Mouse (Mus musculus): ENCODE data around the gene Iqcd. TPM values are rescaled to one million over a fixed set of nuclear protein-coding genes. Genes with fewer than 3 reads are reported as not detected.

Gene Iqcd
- 1.1 TPM in 2 replicates for polyA plus RNA-seq (2014; fragmentation: Nextera tagmentation; extraction: Ambion mirVana)

- no peak within 1 kb of the TSS for H3K27ac ChIP-seq (ENCODE audit: low read depth, low read length)
- peak within 1 kb of the TSS; percentile 67 for H3K4me3 ChIP-seq (ENCODE audit: low read depth, low read length)
- ATAC-seq (replicated peaks; ENCODE audit: low FRiP score) (peak; percentile 98), DNase-seq (ENCODE audit: low spot score) (peak; percentile 99)
- no peaks in the 10 kb centered on the region for H3K27me3 ChIP-seq (ENCODE audit: control insufficient read depth, insufficient read depth, low read length)
- peak within 1 kb of the TSS; percentile 82 for H3K9ac ChIP-seq (ENCODE audit: low read length)
- H3K9me3 ChIP-seq (ENCODE audit: control insufficient read depth, low read length) = no peaks in the 10 kb centered on the region
- peak within 1 kb of the TSS; percentile 95 for H3K4me2 ChIP-seq (ENCODE audit: low read depth, low read length, severe bottlenecking)
- WGBS = under 1% methylated on average over 35 of the region's 35 CpGs
- H3K36me3 ChIP-seq (ENCODE audit: control insufficient read depth, insufficient read depth, low read length) = no peaks in the 10 kb centered on the region
- peaks cover 10% of the 10 kb centered on the region for H3K4me1 ChIP-seq (replicated peaks; ENCODE audit: control insufficient read depth, insufficient read depth, low read length)
These were observed at the start of gene Iqcd, which contains the start of gene Tpcn1 for GRCm38 (mm10) chr5:120588569-120589094. Gene Iqcd, plus strand, starts transcription at chr5:120589016. Gene Tpcn1, minus strand, starts transcription at chr5:120588673.

- no peaks in the 10 kb centered on the region for H3K36me3 ChIP-seq (ENCODE audit: control insufficient read depth, insufficient read depth, low read length)
- H3K4me2 ChIP-seq (ENCODE audit: low read depth, low read length, severe bottlenecking) = no peak overlapping the region
- DNase-seq (ENCODE audit: low spot score) (no peak), ATAC-seq (replicated peaks; ENCODE audit: low FRiP score) (no peak)
- H3K9me3 ChIP-seq (ENCODE audit: control insufficient read depth, low read length) = no peaks in the 10 kb centered on the region
- no peak overlapping the region for H3K9ac ChIP-seq (ENCODE audit: low read length)
- H3K4me3 ChIP-seq (ENCODE audit: low read depth, low read length) = no peak overlapping the region
- no peak overlapping the region for H3K27ac ChIP-seq (ENCODE audit: low read depth, low read length)
- H3K27me3 ChIP-seq (ENCODE audit: control insufficient read depth, insufficient read depth, low read length) = no peaks in the 10 kb centered on the region
- no peaks in the 10 kb centered on the region for H3K4me1 ChIP-seq (replicated peaks; ENCODE audit: control insufficient read depth, insufficient read depth, low read length)
- 78% methylated on average over 11 of the region's 11 CpGs for WGBS
These were observed 40.5 kb upstream of the Iqcd start for GRCm38 (mm10) chr5:120548236-120548850.

- H3K27me3 ChIP-seq (ENCODE audit: control insufficient read depth, insufficient read depth, low read length) = no peaks in the 10 kb centered on the region
- no peak overlapping the region for H3K27ac ChIP-seq (ENCODE audit: low read depth, low read length)
- ATAC-seq (replicated peaks; ENCODE audit: low FRiP score) (no peak), DNase-seq (ENCODE audit: low spot score) (no peak)
- H3K36me3 ChIP-seq (ENCODE audit: control insufficient read depth, insufficient read depth, low read length) = no peaks in the 10 kb centered on the region
- H3K9me3 ChIP-seq (ENCODE audit: control insufficient read depth, low read length) = no peaks in the 10 kb centered on the region
- 77% methylated on average over 5 of the region's 5 CpGs for WGBS
- H3K4me2 ChIP-seq (ENCODE audit: low read depth, low read length, severe bottlenecking) = no peak overlapping the region
- no peaks in the 10 kb centered on the region for H3K4me1 ChIP-seq (replicated peaks; ENCODE audit: control insufficient read depth, insufficient read depth, low read length)
- no peak overlapping the region for H3K9ac ChIP-seq (ENCODE audit: low read length)
- no peak overlapping the region for H3K4me3 ChIP-seq (ENCODE audit: low read depth, low read length)
These were observed 38.7 kb upstream of the Iqcd start for GRCm38 (mm10) chr5:120550137-120550536.

- Histone ChIP-seq H3K4me2 (ENCODE audit: low read depth, low read length, severe bottlenecking) (no peak overlapping the region), H3K9me3 (ENCODE audit: control insufficient read depth, low read length) (no peaks in the 10 kb centered on the region), H3K27me3 (ENCODE audit: control insufficient read depth, insufficient read depth, low read length) (no peaks in the 10 kb centered on the region), H3K9ac (ENCODE audit: low read length) (no peak overlapping the region), H3K4me3 (ENCODE audit: low read depth, low read length) (no peak overlapping the region), H3K27ac (ENCODE audit: low read depth, low read length) (no peak overlapping the region), H3K36me3 (ENCODE audit: control insufficient read depth, insufficient read depth, low read length) (no peaks in the 10 kb centered on the region; the same call in 1 of the 2 replicates), H3K4me1 (replicated peaks; ENCODE audit: control insufficient read depth, insufficient read depth, low read length) (no peaks in the 10 kb centered on the region)
- ATAC-seq (replicated peaks; ENCODE audit: low FRiP score) = no peak
- DNase-seq (ENCODE audit: low spot score) = no peak
- 95% methylated on average over 5 of the region's 5 CpGs for WGBS
These were observed 38.1 kb upstream of the Iqcd start for GRCm38 (mm10) chr5:120550673-120551072.

GRCm38 (mm10) chr5:120555871-120556270, 32.9 kb upstream of the Iqcd start:
- no peak overlapping the region for H3K9ac ChIP-seq (ENCODE audit: low read length)
- H3K27ac ChIP-seq (ENCODE audit: low read depth, low read length) = no peak overlapping the region
- H3K36me3 ChIP-seq (ENCODE audit: control insufficient read depth, insufficient read depth, low read length) = no peaks in the 10 kb centered on the region; the same call in 1 of the 2 replicates
- DNase-seq (ENCODE audit: low spot score) (no peak), ATAC-seq (replicated peaks; ENCODE audit: low FRiP score) (no peak)
- H3K4me1 ChIP-seq (replicated peaks; ENCODE audit: control insufficient read depth, insufficient read depth, low read length) = peaks cover 2% of the 10 kb centered on the region; the same call in 1 of the 2 replicates
- no peak overlapping the region for H3K4me2 ChIP-seq (ENCODE audit: low read depth, low read length, severe bottlenecking)
- H3K4me3 ChIP-seq (ENCODE audit: low read depth, low read length) = no peak overlapping the region
- no peaks in the 10 kb centered on the region for H3K9me3 ChIP-seq (ENCODE audit: control insufficient read depth, low read length)
- no peaks in the 10 kb centered on the region for H3K27me3 ChIP-seq (ENCODE audit: control insufficient read depth, insufficient read depth, low read length)
- WGBS = 91% methylated on average over 24 of the region's 24 CpGs

GRCm38 (mm10) chr5:120558041-120558440, 30.8 kb upstream of the Iqcd start:
- no peaks in the 10 kb centered on the region; the same call in 1 of the 2 replicates for H3K36me3 ChIP-seq (ENCODE audit: control insufficient read depth, insufficient read depth, low read length)
- ATAC-seq (replicated peaks; ENCODE audit: low FRiP score) (no peak), DNase-seq (ENCODE audit: low spot score) (no peak)
- H3K27me3 ChIP-seq (ENCODE audit: control insufficient read depth, insufficient read depth, low read length) = no peaks in the 10 kb centered on the region
- no peak overlapping the region for H3K27ac ChIP-seq (ENCODE audit: low read depth, low read length)
- H3K9me3 ChIP-seq (ENCODE audit: control insufficient read depth, low read length) = no peaks in the 10 kb centered on the region
- WGBS = 72% methylated on average over 8 of the region's 8 CpGs
- no peak overlapping the region for H3K4me3 ChIP-seq (ENCODE audit: low read depth, low read length)
- H3K4me2 ChIP-seq (ENCODE audit: low read depth, low read length, severe bottlenecking) = no peak overlapping the region
- H3K4me1 ChIP-seq (replicated peaks; ENCODE audit: control insufficient read depth, insufficient read depth, low read length) = peaks cover 5% of the 10 kb centered on the region; the same call in 1 of the 2 replicates
- H3K9ac ChIP-seq (ENCODE audit: low read length) = no peak overlapping the region

- no peak for ATAC-seq (replicated peaks; ENCODE audit: low FRiP score)
- 89% methylated on average over 14 of the region's 14 CpGs for WGBS
- Histone ChIP-seq H3K4me3 (ENCODE audit: low read depth, low read length) (no peak overlapping the region), H3K9me3 (ENCODE audit: control insufficient read depth, low read length) (no peaks in the 10 kb centered on the region), H3K4me2 (ENCODE audit: low read depth, low read length, severe bottlenecking) (no peak overlapping the region), H3K27me3 (ENCODE audit: control insufficient read depth, insufficient read depth, low read length) (no peaks in the 10 kb centered on the region), H3K9ac (ENCODE audit: low read length) (no peak overlapping the region), H3K4me1 (replicated peaks; ENCODE audit: control insufficient read depth, insufficient read depth, low read length) (peaks cover 5% of the 10 kb centered on the region; the same call in 1 of the 2 replicates), H3K36me3 (ENCODE audit: control insufficient read depth, insufficient read depth, low read length) (no peaks in the 10 kb centered on the region; the same call in 1 of the 2 replicates), H3K27ac (ENCODE audit: low read depth, low read length) (no peak overlapping the region)
- DNase-seq (ENCODE audit: low spot score) = no peak
These were observed 30.1 kb upstream of the Iqcd start for GRCm38 (mm10) chr5:120558762-120559161.

- Histone ChIP-seq H3K4me1 (replicated peaks; ENCODE audit: control insufficient read depth, insufficient read depth, low read length) (peaks cover 7% of the 10 kb centered on the region; the same call in 1 of the 2 replicates), H3K9me3 (ENCODE audit: control insufficient read depth, low read length) (no peaks in the 10 kb centered on the region), H3K36me3 (ENCODE audit: control insufficient read depth, insufficient read depth, low read length) (no peaks in the 10 kb centered on the region; the same call in 1 of the 2 replicates), H3K4me2 (ENCODE audit: low read depth, low read length, severe bottlenecking) (no peak overlapping the region), H3K27me3 (ENCODE audit: control insufficient read depth, insufficient read depth, low read length) (no peaks in the 10 kb centered on the region), H3K4me3 (ENCODE audit: low read depth, low read length) (no peak overlapping the region), H3K9ac (ENCODE audit: low read length) (no peak overlapping the region), H3K27ac (ENCODE audit: low read depth, low read length) (no peak overlapping the region)
- WGBS = 75% methylated on average over 9 of the region's 9 CpGs
- ATAC-seq (replicated peaks; ENCODE audit: low FRiP score) (no peak; the same call in 1 of the 2 replicates), DNase-seq (ENCODE audit: low spot score) (no peak)
These were observed 28.6 kb upstream of the Iqcd start for GRCm38 (mm10) chr5:120560129-120560615.

Data from forebrain, embryonic 11.5 days (tissue).